Mouse (Mus musculus) limb, embryonic 14.5 days (tissue): Measurements from ENCODE around the gene Hspa2. TPM values are rescaled to one million over a fixed set of nuclear protein-coding genes. Genes with fewer than 3 reads are reported as not detected.
A peak's percentile ranks its signal among the peaks of the same experiment; 100 is the strongest.

Source experiments
- ATAC-seq: fragments of 200-750 bp; cut with Nextera tagmentation; 2 replicates; pipeline ENCODE4 v1.8.0; 2017; ENCODE audit warnings: low read depth, moderate number of reproducible peaks, moderate TSS enrichment; ENCODE audit not compliant: low FRiP score
- DNase-seq: peaks from one replicate; pipeline ENCODE4 v3.0.0-alpha.2; 2015; ENCODE audit warnings: low spot score
- H3K27ac ChIP-seq: fragments of 300-500 bp; sonication (generic); replicated peaks from 2 replicates; pipeline ENCODE4 v1.5.1; 2014; ENCODE audit warnings: low read depth, mild to moderate bottlenecking, low read length, moderate library complexity, mixed read lengths
- H3K27me3 ChIP-seq: fragments of 300-500 bp; sonication (generic); 2 replicates; pipeline ENCODE4 v1.6.1; 2014; ENCODE audit warnings: low read length, mixed read lengths; ENCODE audit not compliant: control insufficient read depth, insufficient read depth
- H3K36me3 ChIP-seq: fragments of 300-500 bp; sonication (generic); 2 replicates; pipeline ENCODE4 v1.6.1; 2014; ENCODE audit warnings: mild to moderate bottlenecking, low read length, moderate library complexity, mixed read lengths; ENCODE audit not compliant: control insufficient read depth, insufficient read depth
- H3K4me1 ChIP-seq: fragments of 300-500 bp; sonication (generic); 2 replicates; pipeline ENCODE4 v1.6.1; 2014; ENCODE audit warnings: antibody characterized with exemption, low read length, mixed read lengths; ENCODE audit not compliant: control insufficient read depth, insufficient read depth
- H3K4me2 ChIP-seq: fragments of 300-500 bp; sonication (generic); replicated peaks from 2 replicates; pipeline ENCODE4 v1.6.1; 2014; ENCODE audit warnings: low read depth, mild to moderate bottlenecking, low read length, moderate library complexity; ENCODE audit not compliant: severe bottlenecking
- H3K4me3 ChIP-seq: fragments of 300-500 bp; sonication (generic); replicated peaks from 2 replicates; pipeline ENCODE4 v1.5.1; 2014; ENCODE audit warnings: low read length
- H3K9ac ChIP-seq: fragments of 300-500 bp; sonication (generic); 2 replicates; pipeline ENCODE4 v1.6.1; 2014; ENCODE audit warnings: mild to moderate bottlenecking, low read depth, low read length, moderate library complexity; ENCODE audit not compliant: severe bottlenecking
- H3K9me3 ChIP-seq: fragments of 300-500 bp; sonication (generic); 2 replicates; pipeline ENCODE4 v1.6.1; 2016; ENCODE audit warnings: low read length; ENCODE audit not compliant: control insufficient read depth
- POLR2A ChIP-seq: fragments of 200-500 bp; IDR thresholded peaks from 2 replicates; pipeline ENCODE4 v1.8.0; 2012; ENCODE audit warnings: inconsistent platforms, mild to moderate bottlenecking, moderate library complexity, borderline replicate concordance; ENCODE audit not compliant: insufficient read depth, insufficient read length; ENCODE audit errors: extremely low read depth
- WGBS: fragments of 180-500 bp; shearing (Covaris S2); extraction: QIAGEN DNeasy Blood & Tissue Kit; methylation state at CpG from one replicate; pipeline ENCODE4 v1.1.7; 2014; 5-methylcytosine and 5-hydroxymethylcytosine counted together
- polyA plus RNA-seq, 2 experiments: library from polyadenylated mRNA; depleted of rRNA in 1 of 2; stranded (reverse) in 1 of 2; unstranded in 1 of 2; fragments of >200 nt; fragmentation: Nextera tagmentation in 1 of 2; extraction: Ambion mirVana in 1 of 2; gene quantifications; 2 replicates each; pipeline versions ENCODE4 v1.2.1 to v1.2.3; 2012 to 2014

Gene Hspa2
- polyA plus RNA-seq, 2 experiments: 6.7 to 7.7 TPM

DNA sequence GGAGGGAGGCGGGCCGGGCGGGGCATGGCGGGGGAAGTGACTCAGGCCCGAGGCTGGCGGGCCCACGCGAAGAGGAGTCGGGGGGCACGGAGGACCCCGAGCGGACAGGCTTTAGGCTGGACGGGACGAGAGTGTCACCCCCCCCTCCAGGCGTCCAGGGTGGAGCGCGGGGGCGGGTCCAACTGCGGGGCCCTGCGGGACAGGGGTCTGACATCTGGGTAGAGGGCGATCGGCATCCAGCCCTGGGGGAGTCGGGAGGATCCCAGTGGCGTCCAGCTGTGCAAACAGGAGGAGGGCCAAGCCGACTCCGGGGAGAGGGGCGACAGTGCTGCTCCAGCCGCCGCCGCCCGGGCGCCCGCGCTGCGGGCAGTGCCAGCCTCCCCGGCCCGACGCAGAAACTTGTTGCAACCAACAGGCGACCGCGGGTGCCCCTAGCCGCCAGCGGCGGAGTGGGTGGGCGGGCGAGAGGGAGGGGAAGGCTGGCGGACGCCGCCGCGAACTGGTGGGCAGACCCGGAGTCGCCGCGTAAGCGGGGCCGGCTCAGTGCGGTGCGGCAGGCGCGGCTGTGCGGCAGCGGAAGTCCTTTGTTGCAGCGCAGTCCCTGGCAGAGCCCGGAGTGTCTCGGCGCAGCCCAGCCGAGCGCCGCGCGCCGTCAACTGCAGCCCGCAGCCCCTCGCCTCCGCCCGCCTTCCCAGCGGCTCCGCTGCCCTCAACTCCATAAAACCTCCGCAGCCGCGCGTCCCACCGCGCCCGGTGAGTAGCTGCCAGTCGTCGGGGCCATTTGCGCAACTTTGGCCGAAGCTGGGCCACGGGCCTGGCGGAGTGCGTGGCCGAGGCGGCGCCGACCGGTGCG, 33.8 kb upstream of the Hspa2 start, which contains the start of gene Zbtb1:
Gene Zbtb1 (plus strand): TSS at position 289 of the 853 bp plus-strand sequence.
- Histone ChIP-seq H3K9me3 (no peaks in the 10 kb centered on the region), H3K4me1 (peaks cover 40% of the 10 kb centered on the region), H3K4me2 (peak within 1 kb of the TSS; percentile 83), H3K9ac (peak within 1 kb of the TSS; percentile 99), H3K4me3 (peak within 1 kb of the TSS; percentile 96), H3K27me3 (no peaks in the 10 kb centered on the region), H3K36me3 (no peaks in the 10 kb centered on the region), H3K27ac (peak within 1 kb of the TSS; percentile 100)
- DNase-seq (peak; percentile 69), ATAC-seq (peak; percentile 45)
- WGBS: under 1% methylated on average over 52 of the region's 99 CpGs
- TF ChIP-seq POLR2A: peak; percentile 75; the same call in 1 of the 2 replicates

DNA sequence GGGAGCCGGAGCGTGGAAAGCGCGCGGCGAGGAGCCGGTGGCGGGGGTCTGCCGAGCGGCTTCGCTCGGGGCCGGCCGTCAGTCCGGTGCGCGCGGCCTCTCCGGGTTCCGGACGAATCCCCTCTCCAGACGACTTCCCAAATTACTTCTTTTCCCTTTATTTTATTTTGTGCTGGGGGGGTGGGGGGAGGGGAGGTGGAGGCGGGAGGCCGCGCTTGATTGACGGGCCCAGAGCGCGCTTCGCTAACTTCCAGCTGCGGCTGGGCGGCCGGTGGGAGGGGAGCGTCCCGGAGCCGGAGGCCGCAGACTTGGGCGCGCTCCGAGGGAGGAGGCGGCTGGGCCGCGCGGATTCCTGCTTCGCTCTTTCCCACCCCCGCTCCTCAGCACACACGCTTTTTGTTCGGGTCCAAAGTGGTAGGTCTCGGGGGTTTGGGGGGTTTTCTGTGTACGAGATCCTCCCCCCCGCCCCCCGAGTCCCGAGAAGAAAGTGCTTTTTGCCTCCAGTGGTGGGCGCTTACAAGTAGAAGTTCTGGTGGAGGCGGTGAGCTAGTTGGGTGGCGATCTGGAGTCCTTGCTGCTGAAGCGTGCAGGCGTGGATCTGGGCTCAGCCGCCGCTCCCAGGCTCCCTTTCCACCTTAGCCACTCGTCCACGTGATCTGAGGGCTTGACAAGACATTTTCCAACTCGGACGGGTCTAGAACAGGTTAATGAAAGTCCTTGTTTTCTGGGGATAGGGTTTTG, 33.0 kb upstream of the Hspa2 start:
- Histone ChIP-seq H3K4me3 (peak overlapping the region; percentile 96), H3K36me3 (no peaks in the 10 kb centered on the region), H3K4me1 (peaks cover 42% of the 10 kb centered on the region), H3K4me2 (peak overlapping the region; percentile 83), H3K27ac (peak overlapping the region; percentile 100), H3K9ac (peak overlapping the region; percentile 99), H3K27me3 (no peaks in the 10 kb centered on the region), H3K9me3 (no peaks in the 10 kb centered on the region)
- WGBS: under 1% methylated on average over 42 of the region's 63 CpGs
- 0 out of 2 replicates have a peak, but pooled peaks have one; percentile 16 for TF ChIP-seq POLR2A
- ATAC-seq (peak; percentile 67), DNase-seq (peak; percentile 85)

DNA sequence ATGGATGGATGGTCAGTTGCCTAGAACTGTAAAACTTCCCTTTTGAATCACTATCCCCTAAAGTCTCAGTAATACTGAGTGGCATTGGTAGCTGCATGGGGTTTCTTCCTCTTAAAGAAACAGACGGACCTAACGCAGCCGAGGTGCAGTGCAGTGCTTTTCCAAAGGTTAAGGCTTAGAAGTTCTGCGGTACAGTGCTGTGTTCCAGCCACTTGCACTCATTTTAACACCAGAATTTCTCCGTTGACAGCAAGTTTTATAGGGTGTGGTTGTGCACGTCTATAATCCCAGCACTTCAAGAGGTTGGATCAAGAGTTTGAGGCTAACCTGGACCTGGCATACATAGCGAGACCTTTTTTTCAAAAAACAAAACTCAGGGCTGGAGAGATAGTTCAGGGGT, 31.9 kb upstream of the Hspa2 start:
- peak overlapping the region; percentile 83 for H3K4me2 ChIP-seq
- no peak for TF ChIP-seq POLR2A
- DNase-seq (no peak), ATAC-seq (no peak)
- peak overlapping the region; percentile 99; the same call in 1 of the 2 replicates for H3K9ac ChIP-seq
- H3K27me3 ChIP-seq: no peaks in the 10 kb centered on the region
- no peaks in the 10 kb centered on the region for H3K9me3 ChIP-seq
- peaks cover 39% of the 10 kb centered on the region for H3K4me1 ChIP-seq
- WGBS: 30% methylated on average over 7 of the region's 7 CpGs
- H3K27ac ChIP-seq: no peak overlapping the region
- H3K36me3 ChIP-seq: no peaks in the 10 kb centered on the region
- H3K4me3 ChIP-seq: peak overlapping the region; percentile 96

DNA sequence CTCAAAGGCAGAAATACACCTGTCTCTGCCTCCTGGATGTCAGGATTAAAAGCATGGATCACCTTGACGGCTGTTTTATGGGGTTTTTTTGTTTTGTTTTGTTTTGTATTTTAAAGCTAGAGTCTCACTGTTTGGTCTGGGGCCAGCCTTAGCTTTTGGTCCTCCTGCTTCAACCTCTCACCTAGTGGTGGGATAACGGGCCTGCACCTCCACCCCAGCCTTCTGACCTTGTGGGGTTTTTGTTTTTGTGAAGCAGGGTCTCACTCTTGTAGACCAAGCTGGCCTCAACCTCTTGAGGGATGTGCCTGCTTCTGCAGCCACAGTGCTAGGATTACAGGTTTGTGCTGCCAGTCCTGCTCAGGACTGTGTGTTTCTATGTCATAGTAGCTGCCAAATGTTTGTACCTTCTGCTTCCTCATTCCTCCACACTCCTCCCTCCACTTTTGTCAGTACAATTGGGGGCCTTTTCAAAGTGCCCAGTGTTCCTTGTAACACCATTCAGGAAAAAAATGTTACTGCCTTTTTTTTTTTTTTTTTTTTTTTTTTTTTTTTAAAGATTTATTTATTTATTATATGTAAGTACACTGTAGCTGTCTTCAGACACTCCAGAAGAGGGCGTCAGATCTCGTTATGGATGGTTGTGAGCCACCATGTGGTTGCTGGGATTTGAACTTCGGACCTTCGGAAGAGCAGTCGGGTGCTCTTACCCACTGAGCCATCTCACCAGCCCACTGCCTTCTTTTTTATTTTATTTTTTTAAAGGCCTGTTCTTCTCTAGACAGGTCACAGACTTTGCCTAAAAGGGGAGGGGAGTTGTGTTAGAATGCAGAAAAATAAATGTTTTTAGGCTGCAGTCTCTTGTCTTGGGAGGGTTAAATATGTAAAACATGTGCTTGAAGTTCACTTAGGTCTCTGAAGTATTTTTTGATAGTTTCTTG, 30.8 kb upstream of the Hspa2 start:
- DNase-seq: no peak
- Histone ChIP-seq H3K9ac (no peak overlapping the region), H3K4me3 (no peak overlapping the region), H3K9me3 (no peaks in the 10 kb centered on the region), H3K4me1 (peaks cover 28% of the 10 kb centered on the region), H3K27me3 (no peaks in the 10 kb centered on the region), H3K4me2 (peak overlapping the region; percentile 83; the same call in 1 of the 2 replicates), H3K27ac (no peak overlapping the region), H3K36me3 (no peaks in the 10 kb centered on the region)
- ATAC-seq: no peak
- WGBS: 82% methylated on average over 5 of the region's 7 CpGs
- TF ChIP-seq POLR2A: no peak

DNA sequence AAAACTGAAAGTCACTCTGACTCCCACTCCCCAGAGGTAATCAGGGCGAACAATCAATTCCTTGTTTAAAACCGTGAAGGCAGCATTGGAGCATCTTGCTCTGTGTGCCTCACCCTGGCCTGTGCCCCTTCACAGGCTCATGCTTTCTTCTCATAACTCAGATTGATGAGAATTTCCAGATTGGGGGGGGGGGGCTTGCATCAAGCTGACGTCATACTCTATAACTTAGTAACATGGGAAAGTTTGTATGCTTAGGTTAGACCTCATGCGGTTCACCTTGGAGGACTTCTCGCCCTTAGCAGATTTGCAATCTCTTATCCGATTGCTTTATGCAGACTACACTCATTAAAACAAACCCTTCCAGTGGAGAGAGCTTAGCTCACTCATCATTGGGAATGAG, 30.0 kb upstream of the Hspa2 start:
- Histone ChIP-seq H3K4me2 (no peak overlapping the region), H3K27me3 (no peaks in the 10 kb centered on the region), H3K27ac (no peak overlapping the region), H3K4me1 (peaks cover 23% of the 10 kb centered on the region), H3K4me3 (no peak overlapping the region), H3K9me3 (no peaks in the 10 kb centered on the region), H3K9ac (no peak overlapping the region), H3K36me3 (no peaks in the 10 kb centered on the region)
- no peak for TF ChIP-seq POLR2A
- DNase-seq (no peak), ATAC-seq (no peak)
- WGBS: 68% methylated on average over 6 of the region's 6 CpGs
